Mouse (Mus musculus) C2C12 (cell line): Measurements from ENCODE around the gene Setd5.

Experiments
- CTCF ChIP-seq: IDR thresholded peaks from one replicate; pipeline ENCODE4 v1.5.1; 2011; ENCODE audit not compliant: control insufficient read depth, insufficient read depth, insufficient read length
- MYOD1 ChIP-seq: IDR thresholded peaks from one replicate; pipeline ENCODE4 v1.6.1; 2011; ENCODE audit warnings: low read depth; ENCODE audit not compliant: control insufficient read depth, insufficient read length
- MYOG ChIP-seq: IDR thresholded peaks from one replicate; pipeline ENCODE4 v1.6.1; 2011; ENCODE audit not compliant: control insufficient read depth, insufficient read length; ENCODE audit errors: extremely low read depth

DNA sequence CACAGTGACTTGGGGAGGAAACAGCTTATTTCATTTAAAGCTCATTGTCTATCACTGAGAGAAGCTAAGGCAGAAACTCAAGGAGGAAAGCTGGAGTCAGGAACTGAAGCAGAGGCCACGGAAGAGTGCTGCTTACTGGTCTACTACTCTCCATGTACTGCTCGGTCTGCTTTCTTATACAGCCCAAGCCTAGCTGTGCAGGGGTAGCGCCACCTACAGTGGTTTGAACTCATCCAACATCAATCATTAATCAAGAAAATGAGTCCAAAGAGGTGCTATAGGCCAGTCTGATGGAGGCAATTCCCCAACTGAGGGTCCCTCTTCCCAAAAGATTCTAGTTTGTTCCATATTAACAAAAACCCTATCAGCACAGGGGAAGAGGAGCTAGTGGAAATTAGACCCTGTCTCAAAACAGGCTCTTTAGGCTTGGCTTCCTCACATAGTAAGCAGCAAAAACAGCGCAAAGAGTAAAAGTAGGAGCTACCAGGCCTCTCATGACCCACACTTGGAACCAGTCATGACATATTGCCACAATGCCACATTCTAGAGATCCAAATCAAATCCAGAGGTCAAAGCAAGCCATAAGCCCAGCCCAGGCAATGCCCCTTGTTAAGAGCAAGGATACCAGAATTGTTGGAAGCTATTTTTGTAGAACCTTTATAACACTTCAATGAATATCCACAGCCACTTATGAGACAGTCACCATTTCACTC, 40.5 kb upstream of the Setd5 start:
- TF ChIP-seq CTCF, result no peak
- TF ChIP-seq MYOD1, result no peak
- no peak for TF ChIP-seq MYOG
